Mouse (Mus musculus) small intestine, adult 2 months (tissue): ENCODE results near the gene H2-T24.

ENCODE experiments used
- CTCF ChIP-seq: fragments of 200-500 bp; IDR thresholded peaks from 2 replicates; pipeline ENCODE4 v1.5.1; 2012; ENCODE audit warnings: low read depth, mild to moderate bottlenecking, control low read depth, inconsistent platforms, low read length, moderate library complexity, mixed read lengths; ENCODE audit not compliant: insufficient replicate concordance, insufficient read length; ENCODE audit errors: extremely low read depth
- POLR2A ChIP-seq: fragments of 200-500 bp; IDR thresholded peaks from 2 replicates; pipeline ENCODE4 v1.6.1; 2012; ENCODE audit warnings: low read depth, mild to moderate bottlenecking, control low read depth, inconsistent platforms, low read length, moderate library complexity

- TF ChIP-seq CTCF = no peak
- TF ChIP-seq POLR2A = no peak
These were observed 5.5 kb upstream of the H2-T24 start for GRCm38 (mm10) chr17:36025901-36026300.
